In genomic region chr1:137330634-137331033, GRCm38 (mm10) we compare ENCODE assay signal across 8 mouse cellular contexts.
DNase-seq lines count a peak whose midpoint lies in the region; ATAC-seq and TF ChIP-seq lines count a peak whose summit lies in the region.
"Had no signal": no experiment of that assay in that cellular context is flagged by ENCODE, and none has a peak within 500 bp of the region (broad histone marks: within the 10 kb centered on the region; RNA-seq: fewer than 3 reads in every experiment).

No protein-coding gene starts in this region.

- no peaks in the 10 kb centered on the region for H3K4me1 ChIP-seq in hindbrain, postnatal 0 days (ENCODE audit: insufficient read depth, low read length)
- H3K4me1 ChIP-seq in lung, postnatal 0 days (ENCODE audit: insufficient read depth, low read depth, low read length), result no peaks in the 10 kb centered on the region

- no peak overlapping the region for H3K27ac ChIP-seq in hindbrain, postnatal 0 days
- no peak overlapping the region for H3K27ac ChIP-seq in lung, postnatal 0 days (ENCODE audit: low read length)
- H3K27ac ChIP-seq: limb, embryonic 15.5 days had no signal

- H3K36me3 ChIP-seq in hindbrain, postnatal 0 days (ENCODE audit: insufficient read depth, low read length), result no peaks in the 10 kb centered on the region
- H3K36me3 ChIP-seq in lung, postnatal 0 days (ENCODE audit: insufficient read depth, low read length), result no peaks in the 10 kb centered on the region
- H3K36me3 ChIP-seq: limb, embryonic 15.5 days had no signal

- H3K4me2 ChIP-seq in hindbrain, postnatal 0 days (ENCODE audit: low read depth, low read length), result no peak overlapping the region
- no peak overlapping the region for H3K4me2 ChIP-seq in lung, postnatal 0 days (replicated peaks; ENCODE audit: low read depth, low read length)
- H3K4me2 ChIP-seq: limb, embryonic 15.5 days had no signal

- TF ChIP-seq CTCF in hindbrain, postnatal 0 days (IDR thresholded peaks at IDR 0.05; ENCODE audit: low read depth), result peak; percentile 80
- peak; percentile 83 for TF ChIP-seq CTCF in lung, postnatal 0 days (IDR thresholded peaks at IDR 0.05)

- H3K9me3 ChIP-seq in hindbrain, postnatal 0 days (ENCODE audit: low read length), result no peaks in the 10 kb centered on the region
- H3K9me3 ChIP-seq in lung, postnatal 0 days (ENCODE audit: low read length), result no peaks in the 10 kb centered on the region
- H3K9me3 ChIP-seq: limb, embryonic 15.5 days had no signal

- peak; percentile 53 for DNase-seq in right cerebral cortex, adult 18-20 months
- DNase-seq in right cerebral cortex, postnatal 25 days, result no peak
- DNase-seq in adrenal gland, postnatal 10 days, result peak; percentile 60
- peak; percentile 75 for DNase-seq in embryo, embryonic 10 days (ENCODE audit: low spot score)
- peak; percentile 77 for DNase-seq in hindbrain, postnatal 0 days (ENCODE audit: low spot score)
- peak; percentile 71 for DNase-seq in lung, postnatal 0 days (ENCODE audit: low spot score)
- DNase-seq in right cerebral cortex, postnatal 14 days, result peak; percentile 43

- TF ChIP-seq EP300 in lung, postnatal 0 days (IDR thresholded peaks at IDR 0.05), result no peak

- no peak overlapping the region for H3K9ac ChIP-seq in hindbrain, postnatal 0 days (replicated peaks; ENCODE audit: low read length)
- H3K9ac ChIP-seq in lung, postnatal 0 days (replicated peaks; ENCODE audit: low read depth), result no peak overlapping the region
- H3K9ac ChIP-seq: limb, embryonic 15.5 days had no signal

- H3K4me3 ChIP-seq in hindbrain, postnatal 0 days (ENCODE audit: low read length), result no peak overlapping the region
- no peak overlapping the region for H3K4me3 ChIP-seq in lung, postnatal 0 days (ENCODE audit: low read depth, low read length)
- H3K4me3 ChIP-seq: limb, embryonic 15.5 days had no signal

- peak; percentile 56; the same call in 1 of the 2 replicates for ATAC-seq in hindbrain, postnatal 0 days
- ATAC-seq in lung, postnatal 0 days, result peak; percentile 57; the same call in 1 of the 2 replicates

- 25% methylated on average over 3 of the region's 3 CpGs for WGBS in hindbrain, postnatal 0 days
- WGBS in lung, postnatal 0 days, result 10% methylated on average over 3 of the region's 3 CpGs

- H3K27me3 ChIP-seq in hindbrain, postnatal 0 days (ENCODE audit: insufficient read depth, low read length), result no peaks in the 10 kb centered on the region
- no peaks in the 10 kb centered on the region for H3K27me3 ChIP-seq in lung, postnatal 0 days (replicated peaks; ENCODE audit: insufficient read depth, low read length)
- H3K27me3 ChIP-seq: limb, embryonic 15.5 days had no signal
